Mouse (Mus musculus) 3134 (cell line): Measurements from ENCODE around the gene Amotl2.
A peak's percentile ranks its signal among the peaks of the same experiment; 100 is the strongest.

Source experiments
- DNase-seq: peaks from one replicate; pipeline ENCODE4 v3.0.0-alpha.2; 2011; ENCODE audit warnings: low spot score; ENCODE audit not compliant: insufficient read length; ENCODE audit errors: extremely low read depth

Gene Amotl2

DNA sequence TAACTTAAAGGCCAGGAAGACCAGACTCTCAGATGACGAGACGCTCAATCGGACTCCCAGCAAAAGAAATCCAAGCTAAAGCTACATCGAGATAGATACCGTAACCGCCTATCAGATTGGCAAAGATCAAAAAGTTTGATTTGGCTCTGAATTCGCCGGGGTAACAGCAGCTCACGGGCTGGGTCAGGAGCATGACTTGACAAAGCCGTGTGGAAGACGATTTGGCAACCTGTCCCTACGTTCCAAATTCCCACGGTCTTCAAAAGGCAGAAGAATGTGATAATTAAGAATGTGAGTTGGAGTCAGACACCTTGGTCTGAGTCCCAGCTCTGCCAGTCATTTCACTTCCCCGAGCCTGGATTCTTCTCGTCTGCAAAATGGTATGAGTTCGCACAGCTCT lies 53.7 kb downstream of the Amotl2 start:
- DNase-seq: no peak

DNA sequence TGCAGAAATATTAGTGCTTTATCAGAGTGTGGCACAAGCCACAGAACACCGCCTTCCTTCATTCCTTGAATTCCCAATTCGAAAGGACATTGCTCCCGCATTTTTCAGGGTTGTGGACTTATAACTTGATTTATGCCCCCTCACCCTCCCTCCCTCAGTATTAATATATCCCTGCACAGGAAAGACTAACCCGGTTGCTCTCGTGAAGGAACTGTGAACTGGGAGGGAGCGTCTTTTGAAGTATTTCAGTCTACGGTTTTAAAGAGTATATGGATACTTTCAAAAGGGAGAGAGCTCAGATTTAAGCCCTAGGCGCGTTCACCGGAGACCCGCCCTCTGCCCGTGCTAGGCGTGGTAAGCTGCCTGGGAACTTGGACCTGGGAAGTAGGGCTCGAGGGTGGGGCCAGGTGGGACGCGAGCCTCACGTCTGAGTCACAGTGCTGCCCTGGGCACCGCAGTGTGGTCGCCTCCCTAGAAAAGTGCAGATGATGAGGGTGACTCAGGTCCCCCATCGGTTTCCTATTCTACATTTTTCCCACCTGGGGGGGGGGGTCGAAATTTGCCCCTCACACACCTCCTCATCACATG lies 54.9 kb downstream of the Amotl2 start:
- peak; percentile 78 for DNase-seq

DNA sequence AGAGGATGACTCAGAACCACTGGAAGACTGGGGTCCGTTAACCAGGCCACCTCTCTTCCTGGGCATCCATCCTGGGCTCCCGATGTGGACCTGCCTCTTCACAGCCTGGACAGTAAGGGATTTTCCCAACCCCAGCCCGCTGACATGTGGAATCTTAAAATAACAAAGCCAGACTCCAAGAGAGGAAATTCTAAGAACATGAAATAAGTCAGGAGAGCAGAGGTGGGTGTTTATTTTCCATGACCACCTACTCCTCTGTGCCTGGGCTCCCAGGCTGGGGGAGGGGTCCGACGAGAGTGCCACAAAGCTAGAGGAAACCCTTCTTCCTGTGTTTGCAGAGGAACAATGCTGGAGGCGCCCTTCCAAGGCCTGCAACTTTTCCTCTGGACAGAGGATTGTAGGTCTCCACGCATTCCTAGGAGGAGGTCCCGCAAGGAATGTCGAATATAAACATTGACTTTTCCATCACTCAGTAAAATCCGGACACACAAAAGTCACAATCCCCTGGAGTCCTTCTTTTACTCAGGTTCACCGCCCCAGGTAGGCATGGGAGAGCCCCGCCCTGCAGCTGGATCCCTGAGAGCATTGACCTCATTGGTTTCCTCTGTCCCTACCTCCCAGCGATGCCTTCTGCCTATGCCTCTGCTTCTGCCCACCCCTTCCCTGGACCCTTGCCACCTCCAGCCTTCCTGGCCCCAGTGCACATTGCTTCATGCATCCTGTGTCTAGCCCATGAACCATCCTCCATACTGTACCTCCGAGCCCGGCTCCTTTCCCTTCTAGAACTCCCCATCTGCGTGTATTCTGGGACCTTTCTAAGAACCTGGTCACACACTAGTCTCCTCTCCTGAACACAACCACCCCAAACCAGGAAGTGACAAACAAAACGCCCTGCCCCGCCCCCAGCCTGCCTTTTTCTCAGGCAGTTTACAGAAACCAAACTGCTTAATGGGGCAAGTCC lies 61.4 kb downstream of the Amotl2 start:
- peak; percentile 84 for DNase-seq

DNA sequence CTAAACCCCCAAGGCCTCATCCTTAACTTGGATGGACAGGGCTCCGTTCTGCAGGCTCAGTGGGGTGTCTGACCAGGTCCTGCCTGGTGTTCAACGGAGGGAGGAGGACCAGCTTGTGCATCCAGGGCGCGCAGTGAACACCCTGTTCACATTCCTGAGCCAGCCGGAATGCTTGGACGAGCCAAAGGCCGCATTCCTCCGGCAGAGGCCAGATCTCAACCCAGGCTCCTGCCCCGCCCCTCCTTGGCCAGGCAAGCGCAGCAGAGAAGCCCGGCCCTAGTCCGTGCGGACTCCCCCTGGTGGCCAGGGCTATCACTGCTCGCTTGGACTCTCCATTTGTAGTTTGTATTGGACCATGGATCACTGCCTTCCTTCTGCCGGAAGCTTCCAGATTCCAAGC lies 63.0 kb downstream of the Amotl2 start:
- DNase-seq: peak; percentile 92
